Mouse (Mus musculus) cerebellum, adult 8-10 months (tissue): Measurements from ENCODE around the gene Gm12830.

Experiments
- DNase-seq: peaks from one replicate; pipeline ENCODE4 v3.0.0; 2022

Gene Gm12830

DNA sequence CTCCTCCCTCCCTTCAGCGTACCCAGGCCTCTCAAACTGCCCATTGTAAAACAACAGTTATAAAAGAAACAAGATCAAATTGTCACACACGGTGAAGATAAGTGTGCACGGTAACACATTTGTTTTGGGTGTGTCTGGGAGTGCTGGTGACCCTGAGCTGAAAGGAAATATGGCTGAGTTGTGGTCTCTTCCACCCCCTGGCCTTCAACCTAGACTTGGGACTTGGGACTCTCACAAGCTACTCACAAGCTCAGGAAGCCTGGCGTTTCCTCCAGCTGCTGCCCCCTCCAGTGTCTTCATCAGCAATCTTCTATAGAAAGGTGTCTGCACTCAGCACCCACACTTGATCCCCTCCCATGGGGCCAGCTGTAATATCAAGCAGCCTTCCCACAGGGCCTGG lies 24.1 kb downstream of the Gm12830 start:
- no peak for DNase-seq

DNA sequence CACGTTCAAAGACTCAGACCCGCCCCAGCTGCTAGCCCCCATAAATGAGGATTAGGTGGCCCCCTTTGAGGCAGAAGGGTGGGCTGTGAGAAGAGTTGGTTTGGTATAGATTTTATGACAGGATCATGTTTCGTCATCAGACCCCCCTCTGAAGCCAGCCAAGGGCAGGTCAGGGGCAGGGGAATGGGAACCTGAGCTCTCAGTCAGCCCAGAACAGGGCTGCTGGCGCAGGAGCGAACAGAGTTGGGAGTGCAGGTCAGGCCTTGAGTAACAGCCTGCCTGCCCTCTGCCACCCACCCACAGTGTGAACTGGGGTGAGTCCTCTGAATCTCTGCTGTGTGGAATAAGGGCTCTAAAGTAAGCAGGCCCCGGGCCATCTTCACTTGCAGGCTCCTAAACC lies 25.2 kb downstream of the Gm12830 start:
- no peak for DNase-seq

DNA sequence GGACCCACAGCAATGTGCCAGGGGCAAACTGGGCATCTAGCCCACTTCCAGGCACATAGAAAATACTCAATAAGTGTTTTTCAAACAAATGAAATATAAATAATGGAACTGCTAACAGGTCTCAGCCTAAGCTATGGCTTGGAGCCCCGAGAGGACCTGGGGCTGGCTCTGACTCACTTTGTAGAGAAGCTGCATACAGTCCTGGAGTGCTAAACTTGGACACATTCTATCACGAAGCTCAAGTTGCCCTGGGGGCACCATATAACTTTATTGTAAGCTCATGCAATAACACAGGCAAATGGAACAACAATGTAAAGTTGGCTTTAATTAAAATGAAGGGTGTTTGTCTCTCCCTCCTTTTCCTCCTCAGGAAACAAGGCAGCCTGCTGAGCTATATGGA lies 32.4 kb downstream of the Gm12830 start:
- no peak for DNase-seq

DNA sequence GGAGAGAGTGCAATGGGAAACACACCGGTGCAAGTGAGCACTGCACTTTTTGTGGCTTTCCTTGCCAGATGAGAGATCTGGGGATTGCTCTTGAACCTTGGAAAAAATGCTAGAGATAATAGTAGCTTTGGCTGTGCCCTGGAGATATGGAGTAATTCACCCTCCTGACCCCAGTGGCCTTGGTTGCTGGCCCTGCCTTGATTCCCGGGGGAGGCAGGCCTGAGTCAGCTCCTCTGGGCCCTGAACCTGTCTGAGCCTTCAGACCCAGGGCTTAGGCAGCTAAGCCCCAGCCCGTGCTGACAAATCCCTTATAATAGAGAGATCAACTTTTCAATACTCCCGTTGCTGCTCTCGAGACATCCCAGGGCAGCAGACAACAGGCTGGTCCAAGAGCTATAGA lies 36.9 kb downstream of the Gm12830 start:
- no peak for DNase-seq

DNA sequence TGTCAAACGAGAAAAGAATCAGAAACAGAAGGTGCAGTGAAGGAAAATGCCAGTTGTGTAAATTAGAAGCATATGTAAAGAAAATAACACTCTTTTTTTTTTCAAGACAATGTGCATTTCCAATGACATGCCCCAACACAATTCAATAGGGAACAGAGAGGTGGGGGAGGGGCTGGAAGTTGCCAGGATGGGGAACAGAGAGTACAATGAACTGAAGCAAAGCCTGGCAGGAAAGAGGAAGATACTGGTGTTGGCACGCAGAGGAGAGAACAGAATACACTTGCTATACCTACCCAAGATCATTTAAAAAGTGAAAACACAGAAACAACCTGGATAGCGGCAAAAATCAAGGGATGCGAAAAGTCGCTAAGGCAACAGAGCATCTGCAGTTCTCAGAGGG lies 41.6 kb downstream of the Gm12830 start:
- no peak for DNase-seq

DNA sequence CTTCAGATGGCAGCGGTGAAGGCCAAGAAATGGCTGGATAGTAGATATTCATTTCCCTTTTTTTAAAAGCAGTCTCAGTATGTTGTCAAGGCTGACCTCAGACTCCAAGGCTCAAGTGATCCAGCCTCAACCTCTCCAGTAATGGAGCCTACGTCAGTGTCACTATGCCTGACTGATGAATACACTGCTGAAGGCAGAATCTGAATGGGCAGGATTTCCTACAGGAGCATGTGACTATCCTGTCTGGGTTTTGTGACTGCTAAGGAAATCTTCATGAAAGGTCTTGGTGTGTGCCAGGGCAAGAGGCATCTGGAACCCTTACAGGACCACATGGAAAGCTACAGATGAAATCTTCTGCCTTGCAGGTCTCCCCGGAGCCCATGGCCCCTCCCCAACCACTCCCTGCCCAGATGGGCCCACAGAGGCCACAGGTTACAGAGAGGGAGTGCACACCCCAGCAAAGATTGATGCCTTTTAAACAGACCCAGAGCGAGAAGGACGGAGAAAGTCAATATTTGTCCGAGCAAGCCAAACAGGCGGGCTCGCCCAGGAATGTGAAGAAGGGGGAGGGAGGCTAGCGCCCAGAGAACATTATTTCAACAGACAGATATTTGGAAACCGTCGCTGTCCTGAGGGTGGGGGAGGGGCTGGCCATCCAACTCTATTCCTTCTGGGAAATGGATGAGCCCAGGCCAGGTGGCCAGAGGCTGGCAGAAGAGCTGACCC lies 48.4 kb downstream of the Gm12830 start:
- DNase-seq: no peak

DNA sequence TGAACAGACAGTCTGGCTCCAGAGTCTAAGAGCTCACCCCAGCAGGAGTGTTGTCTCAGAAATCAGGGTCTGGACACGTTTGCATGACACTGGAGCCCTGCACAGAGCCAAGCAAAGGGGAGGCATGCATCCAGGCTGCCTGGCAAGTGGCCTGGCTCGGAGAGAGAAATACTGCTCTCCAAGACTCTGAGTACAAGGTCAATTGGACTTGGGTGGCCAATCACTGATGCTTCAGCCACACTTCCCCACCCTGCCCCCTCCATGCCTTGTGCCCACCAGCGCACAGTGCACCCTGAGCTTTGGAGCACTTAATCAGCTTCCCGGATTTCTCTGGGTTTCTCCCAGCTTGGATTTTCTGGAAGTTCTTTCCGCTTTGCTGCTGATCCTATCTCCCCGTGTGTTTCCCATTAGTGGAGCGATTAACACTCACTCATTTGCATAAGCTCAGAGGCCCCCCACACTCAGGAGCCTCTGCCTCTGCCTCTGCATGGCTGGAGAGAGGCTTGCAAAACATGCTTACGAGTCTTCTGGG lies 55.0 kb downstream of the Gm12830 start:
- no peak for DNase-seq

DNA sequence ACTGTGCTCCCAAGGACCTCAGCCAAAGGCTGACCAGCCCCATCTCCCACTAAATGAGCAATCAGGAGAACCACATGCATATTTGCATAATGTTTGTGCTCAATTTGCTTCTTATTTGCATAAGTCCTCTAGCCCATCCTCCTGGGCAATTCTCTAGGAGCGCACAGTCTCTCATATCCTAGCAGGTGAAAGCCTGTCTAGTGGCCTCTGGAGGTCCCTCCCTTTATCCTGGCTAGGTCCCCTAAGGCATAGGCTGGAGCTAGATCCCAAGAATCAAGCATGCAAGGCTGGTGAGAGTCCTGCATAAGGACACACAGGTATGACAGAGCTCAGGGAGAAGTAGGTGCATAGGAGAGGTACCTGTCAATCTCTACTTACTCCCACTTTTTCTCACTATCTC lies 60.7 kb downstream of the Gm12830 start:
- no peak for DNase-seq

DNA sequence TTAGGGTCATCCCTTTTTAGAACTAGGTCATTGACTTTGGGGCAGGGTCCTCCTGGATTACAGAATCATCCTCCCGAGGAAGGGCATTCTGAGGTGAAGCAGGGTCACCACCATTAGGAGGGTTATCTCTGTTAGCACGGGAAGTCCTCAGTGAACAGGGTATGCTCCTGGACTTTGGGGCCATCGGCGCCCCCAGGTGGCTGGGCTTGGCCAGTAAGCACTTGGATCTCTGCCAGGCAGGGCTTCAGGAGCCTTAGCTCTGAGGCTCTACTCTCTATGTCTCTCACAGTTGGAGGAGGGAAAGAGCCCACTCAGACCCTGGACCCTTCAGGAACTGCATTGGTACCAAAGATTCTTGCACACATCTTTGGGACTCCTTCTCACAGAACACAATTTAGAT lies 76.3 kb downstream of the Gm12830 start:
- DNase-seq: no peak

DNA sequence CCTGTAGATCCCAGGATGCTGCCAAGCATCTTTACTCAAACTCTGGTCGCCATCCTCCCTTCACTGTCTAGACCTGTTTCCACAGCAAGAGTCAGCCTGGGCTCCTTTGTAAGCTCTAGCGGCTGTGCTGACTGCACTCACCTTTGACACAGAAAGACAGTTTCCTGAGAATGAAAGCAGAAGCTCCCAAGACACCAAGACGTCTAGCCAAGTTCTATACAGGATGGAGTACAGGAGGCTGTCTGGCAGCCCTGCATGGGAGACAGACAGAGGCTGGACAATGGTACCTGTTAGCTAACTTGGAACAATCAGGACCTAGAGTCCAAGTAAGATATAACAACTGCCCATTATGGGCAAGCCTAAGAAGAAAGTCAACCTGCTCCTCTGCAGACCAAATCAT lies 78.4 kb downstream of the Gm12830 start:
- no peak for DNase-seq

DNA sequence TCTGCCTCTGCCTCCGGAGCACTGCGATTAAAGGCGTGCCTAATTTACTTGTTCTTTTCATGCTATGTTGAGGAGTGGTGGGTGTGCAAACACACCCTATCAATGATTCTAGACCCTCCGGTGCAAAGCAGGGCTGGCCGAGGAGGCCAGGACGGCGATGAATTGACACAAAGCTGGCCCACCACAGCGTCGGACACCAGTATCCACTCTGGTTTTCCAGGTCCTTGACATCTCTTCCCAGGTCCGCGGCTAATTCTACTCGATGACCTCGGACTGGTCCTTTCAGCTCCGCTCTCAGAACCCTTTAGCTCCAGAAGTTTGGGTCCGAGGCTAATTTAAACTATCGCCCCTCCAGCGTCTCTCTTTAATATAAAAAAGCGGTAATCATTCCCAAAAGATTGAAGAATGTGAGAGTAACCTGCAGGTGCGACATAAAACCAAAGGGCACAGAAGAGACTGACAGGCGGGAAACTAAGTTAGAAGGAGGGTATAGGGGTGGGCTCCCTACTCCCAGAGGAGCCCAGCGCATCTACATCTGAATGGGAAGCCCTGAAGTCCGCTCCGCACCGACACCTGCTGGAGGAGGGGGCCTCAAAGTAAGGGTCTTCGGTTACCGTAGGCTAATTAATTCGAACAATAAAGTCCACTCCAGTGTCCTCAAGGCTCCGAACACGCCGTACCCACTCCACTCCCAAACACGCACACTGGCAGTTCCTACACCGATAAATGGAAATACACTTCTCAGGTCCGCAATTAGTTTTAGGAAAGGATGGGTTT lies 79.5 kb downstream of the Gm12830 start:
- no peak for DNase-seq

DNA sequence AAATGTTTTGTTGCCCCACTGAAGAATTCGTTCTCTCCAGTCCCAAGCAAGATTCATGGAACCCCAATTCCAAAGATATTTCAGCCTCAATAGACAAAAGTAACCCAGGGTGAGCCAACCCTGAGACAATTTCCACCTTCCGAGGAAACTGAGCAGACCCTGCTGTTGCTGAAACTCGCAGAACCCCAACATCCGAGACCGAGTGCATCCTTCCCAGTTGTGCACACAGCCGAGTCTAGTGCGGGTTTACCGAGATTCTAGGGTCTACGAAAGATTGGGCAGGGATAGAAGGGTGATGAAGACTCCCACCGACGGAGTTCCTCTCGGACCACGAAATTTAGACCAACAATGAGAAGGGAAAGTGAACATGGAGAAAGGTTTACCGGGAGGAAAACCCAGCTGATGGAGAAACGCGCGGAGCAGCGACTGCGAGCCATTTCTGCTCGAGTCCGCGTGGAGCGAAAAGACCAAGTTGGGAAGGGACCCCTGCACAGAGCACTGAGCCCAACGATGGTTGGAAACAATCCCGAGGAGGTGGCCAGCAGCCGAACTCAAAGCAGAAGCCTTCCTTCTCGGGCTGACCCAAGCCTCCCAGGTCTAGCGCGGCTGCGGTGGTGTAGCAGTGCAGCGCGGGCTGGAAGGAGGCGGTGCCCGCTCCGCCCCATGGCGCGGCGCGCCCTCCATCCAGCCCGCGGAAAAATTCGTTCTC lies 80.3 kb downstream of the Gm12830 start:
- DNase-seq: no peak

DNA sequence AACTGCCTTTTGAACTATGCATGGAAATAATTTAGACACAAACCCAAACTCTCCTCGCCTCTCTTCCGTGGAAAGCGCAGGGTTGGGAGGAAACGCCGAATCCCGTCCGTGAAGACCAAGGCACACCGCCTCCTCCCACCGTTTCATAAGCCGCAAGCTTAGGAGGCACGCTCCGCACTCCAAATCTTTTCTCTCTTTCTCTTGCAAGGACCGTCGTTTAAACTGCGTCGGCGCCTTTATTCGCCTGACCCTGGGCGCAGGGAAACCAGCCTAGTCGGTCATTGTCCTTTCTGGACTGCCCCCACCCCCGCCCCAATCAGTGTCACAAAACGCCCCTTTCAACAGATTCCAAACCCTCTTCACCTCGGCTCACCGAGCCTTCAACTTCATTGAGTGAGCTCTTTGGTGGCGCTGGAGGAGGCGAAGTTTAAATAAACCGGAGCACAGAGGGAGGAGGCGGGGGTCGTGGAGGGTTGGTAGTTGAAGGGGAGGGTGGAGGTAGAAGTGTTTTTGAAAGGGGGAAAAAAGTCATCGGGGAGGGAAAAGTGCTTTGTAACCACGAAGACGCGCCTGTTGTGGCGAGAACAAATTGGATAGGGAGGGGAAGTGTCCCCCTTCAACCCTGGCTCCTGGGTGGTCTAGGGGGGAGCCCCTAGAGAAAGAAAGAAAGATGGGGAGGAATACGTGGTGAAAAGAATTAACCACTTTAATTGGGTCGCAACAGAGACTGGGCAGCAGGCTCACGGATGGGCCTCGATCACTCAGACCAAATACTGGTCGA lies 81.3 kb downstream of the Gm12830 start:
- no peak for DNase-seq

DNA sequence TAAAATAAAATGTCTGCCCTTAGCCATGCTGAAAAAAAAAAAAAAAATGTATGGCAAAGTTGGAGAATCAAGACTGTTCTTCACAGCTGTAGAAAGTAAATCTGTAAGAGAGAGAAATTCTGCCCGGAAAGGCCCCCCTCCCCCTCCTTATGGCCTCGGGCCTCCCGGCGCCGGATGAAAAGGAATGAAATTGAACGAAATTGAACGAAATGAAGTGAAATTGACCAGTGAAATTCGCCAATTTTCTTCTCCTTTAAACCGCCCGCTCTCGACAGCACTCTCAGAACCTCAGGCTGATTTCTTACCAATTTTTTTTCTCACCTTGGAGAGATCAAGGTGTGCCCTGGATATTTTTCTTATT lies 81.9 kb downstream of the Gm12830 start:
- DNase-seq: no peak

DNA sequence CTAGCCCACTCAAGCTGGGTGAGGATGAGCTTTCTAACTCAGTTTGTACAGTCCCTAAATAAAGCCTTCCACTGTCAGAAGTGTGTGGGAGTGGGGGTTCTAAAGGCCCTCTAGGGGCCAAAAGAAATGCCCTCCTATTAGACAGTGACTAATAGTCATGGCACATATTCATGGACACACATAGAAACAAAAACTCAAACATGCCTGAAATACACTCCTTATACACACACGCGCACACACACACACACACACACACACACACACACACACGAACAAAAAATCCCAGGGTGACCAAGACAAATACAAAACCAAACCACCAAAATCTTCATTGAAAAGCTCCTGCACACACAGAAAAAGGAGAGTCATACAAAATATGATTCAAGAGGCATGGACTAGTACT lies 84.0 kb downstream of the Gm12830 start:
- DNase-seq: no peak
